In the genomic region with DNA sequence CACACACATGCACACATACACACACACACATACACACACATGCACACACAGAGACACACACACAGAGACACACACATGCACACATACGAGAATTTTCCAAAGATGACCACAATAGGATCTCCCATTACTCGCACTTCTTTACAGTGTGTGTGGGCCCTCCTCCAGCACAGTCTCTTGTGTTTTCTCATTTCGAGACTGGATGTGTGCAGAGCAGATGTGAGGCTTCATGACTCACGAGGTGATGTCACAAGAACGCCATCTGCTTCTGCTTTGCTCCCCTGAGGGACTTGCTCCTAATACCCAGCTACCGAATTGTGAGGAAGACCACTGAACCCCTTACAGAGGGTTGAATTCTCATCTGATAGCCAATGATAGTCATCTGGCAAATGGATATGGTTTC, we compare ENCODE assay signal across 16 mouse cellular contexts. TPM values are rescaled to one million over a fixed set of nuclear protein-coding genes. Genes with fewer than 3 reads are reported as not detected.
DNase-seq lines count a peak whose midpoint lies in the region; ATAC-seq and TF ChIP-seq lines count a peak whose summit lies in the region.
"Had no signal": no experiment of that assay in that cellular context is flagged by ENCODE, and none has a peak within 500 bp of the region (broad histone marks: within the 10 kb centered on the region; RNA-seq: fewer than 3 reads in every experiment).

No protein-coding gene starts in this region.

- no peak for TF ChIP-seq CTCF in layer of hippocampus, adult 2 months (conservative IDR thresholded peaks at IDR 0.05)

- peak; percentile 4 for DNase-seq in embryo, embryonic 10.5 days (ENCODE audit: low spot score)
- no peak for DNase-seq in embryo, embryonic 9.5 days (ENCODE audit: extremely low spot score)
- peak; percentile 41 for DNase-seq in layer of hippocampus, adult 9-11 months
- no peak for DNase-seq in layer of hippocampus, adult 2 months (ENCODE audit: low spot score in 2 of 2)
- DNase-seq in 3T3-L1 (ENCODE audit: low read depth, low spot score), result peak; percentile 47
- DNase-seq in heart, adult 9 months (ENCODE audit: low spot score in 2 of 2), result peak; percentile 26 to 42
- DNase-seq in adrenal gland, adult 2 months, result no peak
- DNase-seq: cerebellum, postnatal 25 days; gastrocnemius, postnatal 10 days; kidney, adult 8-10 months; liver, embryonic 13.5 days; thymus, postnatal 25 days had no signal

- no peak for ATAC-seq in granulocyte monocyte progenitor cell, adult 5-6 weeks (replicated peaks; ENCODE audit: poor library complexity, severe bottlenecking)

- no peak overlapping the region for H3K4me3 ChIP-seq in layer of hippocampus, adult 2 months
- H3K4me3 ChIP-seq: erythroblast, embryonic 14.5 days; hindbrain, embryonic 13.5 days; liver, embryonic 13.5 days had no signal

- H3K27ac ChIP-seq in layer of hippocampus, adult 2 months, result no peak overlapping the region
- H3K27ac ChIP-seq: hindbrain, embryonic 13.5 days; liver, embryonic 13.5 days had no signal

RNA-seq across cellular contexts. Expression of gene Cacna1e, which starts 33.1 kb away (rescaled TPM):
- total RNA-seq in layer of hippocampus, adult 2 months (2021), result 100 to 1,000 TPM; 227 to 237 TPM
- under 1 TPM; 0.10 to 0.12 TPM for total RNA-seq in adrenal gland, adult 2 months (2021)
- polyA plus RNA-seq in adrenal gland, adult 2 months (2012; rRNA removed), result 0.01 and 0.03 TPM in 2 replicates
- total RNA-seq in granulocyte monocyte progenitor cell, adult 5-6 weeks (2014; fragmentation: Nextera tagmentation), result not detected in 2 replicates
- total RNA-seq in granulocyte monocyte progenitor cell, adult 5-6 weeks (2017), result under 0.01 TPM in 1 of 2 replicates, not detected in the other
- polyA plus RNA-seq: erythroblast, embryonic 14.5 days; G1E had no signal

Comparison
In these comparisons a context has a peak if more than half of its experiments do, and no peak if none do; other contexts are left out.
1. DNase-seq: peak in embryo, embryonic 10.5 days (single experiment), layer of hippocampus, adult 9-11 months (single experiment), 3T3-L1 (single experiment) and heart, adult 9 months (2 of 2); none in embryo, embryonic 9.5 days (single experiment), layer of hippocampus, adult 2 months (0 of 2) and adrenal gland, adult 2 months (single experiment).
2. RNA of gene Cacna1e, which starts 33.1 kb away (total RNA-seq): 227 to 237 TPM in layer of hippocampus, adult 2 months; 0.10 to 0.12 TPM in adrenal gland, adult 2 months and under 0.01 TPM in granulocyte monocyte progenitor cell, adult 5-6 weeks; every median in the first group is over 100 times any median in the second.